Mouse (Mus musculus) frontal cortex, postnatal 10 days (tissue): Measurements from ENCODE around the gene Dusp5.

Experiments
- DNase-seq, 2 experiments: peaks; one replicate each; pipeline ENCODE4 v3.0.0; 2022; ENCODE audit warnings: low spot score in 2 of 2, mixed read lengths in 1 of 2

Dusp5 gene

GRCm38 (mm10) chr19:53543602-53544001, 14.7 kb downstream of the Dusp5 start:
- DNase-seq: no peak

- DNase-seq: no peak
Observed at GRCm38 (mm10) chr19:53544923-53545561, 16.1 kb downstream of the Dusp5 start.

- DNase-seq: no peak
Observed at GRCm38 (mm10) chr19:53547597-53547996, 18.7 kb downstream of the Dusp5 start.

GRCm38 (mm10) chr19:53550972-53551371, 22.1 kb downstream of the Dusp5 start:
- no peak for DNase-seq

- DNase-seq: no peak
Observed at GRCm38 (mm10) chr19:53552216-53552786, 23.4 kb downstream of the Dusp5 start.

- DNase-seq: no peak
Observed at GRCm38 (mm10) chr19:53552795-53553194, 23.9 kb downstream of the Dusp5 start.

GRCm38 (mm10) chr19:53554402-53554801, 25.5 kb downstream of the Dusp5 start:
- DNase-seq: no peak

GRCm38 (mm10) chr19:53554981-53555616, 26.2 kb downstream of the Dusp5 start:
- no peak for DNase-seq

GRCm38 (mm10) chr19:53556841-53557240, 27.9 kb downstream of the Dusp5 start:
- no peak for DNase-seq

GRCm38 (mm10) chr19:53557267-53557936, 28.5 kb downstream of the Dusp5 start:
- DNase-seq: no peak

GRCm38 (mm10) chr19:53560436-53560835, 31.5 kb downstream of the Dusp5 start:
- no peak for DNase-seq

- no peak for DNase-seq
Observed at GRCm38 (mm10) chr19:53564174-53564573, 35.3 kb downstream of the Dusp5 start.

- DNase-seq: no peak
Observed at GRCm38 (mm10) chr19:53565565-53566277, 36.8 kb downstream of the Dusp5 start.

GRCm38 (mm10) chr19:53567864-53568263, 39.0 kb downstream of the Dusp5 start:
- DNase-seq: no peak

GRCm38 (mm10) chr19:53568553-53568952, 39.6 kb downstream of the Dusp5 start:
- DNase-seq: no peak

- DNase-seq: no peak
Observed at GRCm38 (mm10) chr19:53571056-53571455, 42.1 kb downstream of the Dusp5 start.

GRCm38 (mm10) chr19:53571501-53572428, 42.9 kb downstream of the Dusp5 start:
- no peak for DNase-seq

- no peak for DNase-seq
Observed at GRCm38 (mm10) chr19:53572607-53573006, 43.7 kb downstream of the Dusp5 start.

GRCm38 (mm10) chr19:53573151-53573550, 44.2 kb downstream of the Dusp5 start:
- DNase-seq: no peak

- no peak for DNase-seq
Observed at GRCm38 (mm10) chr19:53574131-53574530, 45.2 kb downstream of the Dusp5 start.

- DNase-seq: no peak
Observed at GRCm38 (mm10) chr19:53574546-53574945, 45.6 kb downstream of the Dusp5 start.
